Mouse (Mus musculus): Measurements from ENCODE around the gene Car4. TPM values are rescaled to one million over a fixed set of nuclear protein-coding genes. Genes with fewer than 3 reads are reported as not detected.

Car4 gene
- not detected for total RNA-seq (2023)

DNA sequence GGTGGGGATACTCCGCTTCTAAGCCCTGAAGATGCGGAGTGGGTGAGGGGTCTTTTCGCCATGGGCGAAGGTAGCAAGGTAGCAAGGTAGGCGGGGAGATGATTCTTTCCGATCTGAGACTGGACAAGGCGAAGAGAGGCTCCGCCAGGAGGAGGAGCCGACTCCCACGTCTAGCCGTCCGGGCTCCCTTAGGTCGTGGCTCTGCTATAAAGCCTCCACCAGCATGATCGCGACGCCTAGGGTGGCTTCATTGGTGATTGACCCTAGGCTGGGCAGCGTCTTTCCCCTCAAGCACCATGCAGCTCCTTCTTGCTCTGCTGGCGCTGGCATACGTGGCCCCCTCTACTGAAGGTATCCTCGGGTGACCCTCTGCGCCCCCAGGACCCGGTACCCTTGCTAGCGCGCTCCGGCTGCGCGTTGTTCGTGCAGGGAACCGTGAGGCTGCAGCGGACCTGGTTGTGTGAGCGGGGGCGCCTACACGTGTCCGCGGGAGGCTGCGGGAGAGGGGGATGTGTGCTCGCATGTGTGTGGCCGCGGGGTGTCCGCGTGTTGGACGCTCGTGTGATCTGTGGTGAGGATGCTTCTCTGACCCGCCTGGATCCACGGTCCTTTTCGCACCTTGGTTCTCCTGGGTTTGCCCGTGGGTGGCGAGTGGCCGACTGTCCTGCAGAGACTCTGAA, at the start of gene Car4:
Gene Car4, plus strand, starts transcription at position 196 of the 680 bp plus-strand sequence.

DNA sequence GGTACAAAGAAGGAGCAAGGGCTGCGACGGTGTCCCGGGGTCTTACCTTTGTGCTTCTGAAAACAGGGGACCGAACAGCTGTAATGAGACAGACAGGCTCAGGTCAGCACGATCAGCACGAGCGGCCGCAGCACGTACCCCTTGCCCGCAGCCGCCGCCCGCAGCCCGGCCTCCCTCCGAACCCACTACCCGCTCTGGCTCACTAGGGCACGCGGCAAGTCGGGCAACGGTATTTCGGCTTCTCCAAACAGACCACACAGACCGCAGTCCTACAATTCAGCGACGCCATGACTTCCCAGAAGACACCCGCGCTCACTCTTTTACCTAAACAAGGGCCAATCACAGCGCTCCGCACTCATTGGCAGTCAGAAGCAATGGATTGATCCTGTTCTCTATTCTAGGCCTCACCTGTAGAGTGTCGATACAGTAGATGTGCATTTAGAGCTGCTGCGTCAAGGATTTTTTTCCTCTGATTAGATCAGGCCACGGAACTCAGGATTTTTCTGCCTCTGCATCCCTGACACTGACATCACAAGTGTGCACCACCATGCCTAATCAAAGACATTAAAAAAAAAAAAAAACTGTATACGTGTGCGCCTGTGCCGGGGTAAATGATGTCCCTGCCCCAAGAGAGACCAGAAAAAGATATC, 41.4 kb upstream of the Car4 start, which contains the start of gene Znhit3:
Gene Znhit3, minus strand, starts transcription at position 314 of the 650 bp plus-strand sequence.

Other genes with a start within 250 kb of the Car4 start
- gene Mrm1, start 138.3 kb upstream of the Car4 start, total RNA-seq (2023) = 10 to 100 TPM; 19.0 to 40.0 TPM
- 10 to 100 TPM; 20.4 to 23.4 TPM for gene Dhrs11, start 128.8 kb upstream of the Car4 start, total RNA-seq (2023)
- gene Ggnbp2, start 87.0 kb upstream of the Car4 start, total RNA-seq (2023) = 100 to 1,000 TPM; 149 to 192 TPM
- 10 to 100 TPM; 14.9 to 16.4 TPM for gene Myo19, start 77.6 kb upstream of the Car4 start, total RNA-seq (2023)
- 1 to 10 TPM; 8.0 to 8.1 TPM for gene Pigw, start 77.5 kb upstream of the Car4 start, total RNA-seq (2023)
- 10 to 100 TPM; 41.9 to 43.3 TPM for gene Znhit3, start 41.4 kb upstream of the Car4 start, total RNA-seq (2023)
- 10 to 100 TPM; 30.5 to 32.1 TPM for gene Usp32, start 182.4 kb downstream of the Car4 start, total RNA-seq (2023)
- not detected for gene 1700125H20Rik, start 212.6 kb downstream of the Car4 start, total RNA-seq (2023)